Mouse (Mus musculus) myocyte (in vitro differentiated cells): ENCODE data around the gene Ppp1r7.

ENCODE experiments used
- E2F4 ChIP-seq: IDR thresholded peaks from one replicate; pipeline ENCODE4 v1.6.1; 2011; ENCODE audit warnings: mild to moderate bottlenecking, control low read depth, moderate library complexity; ENCODE audit not compliant: insufficient read depth
- MAX ChIP-seq: IDR thresholded peaks from one replicate; pipeline ENCODE4 v1.6.1; 2011; ENCODE audit warnings: low read depth, mild to moderate bottlenecking, control low read depth
- POLR2A ChIP-seq: IDR thresholded peaks from one replicate; pipeline ENCODE4 v1.6.1; 2011; ENCODE audit warnings: low read depth, mild to moderate bottlenecking, control low read depth, moderate library complexity; ENCODE audit not compliant: insufficient read length
- REST ChIP-seq: IDR thresholded peaks from one replicate; pipeline ENCODE4 v1.6.1; 2011; ENCODE audit warnings: mild to moderate bottlenecking, control low read depth, moderate library complexity; ENCODE audit not compliant: insufficient read depth, insufficient read length
- TCF12 ChIP-seq: IDR thresholded peaks from one replicate; pipeline ENCODE4 v1.6.1; 2011; ENCODE audit warnings: mild to moderate bottlenecking, control low read depth; ENCODE audit not compliant: poor library complexity, insufficient read depth, severe bottlenecking
- USF1 ChIP-seq: IDR thresholded peaks from one replicate; pipeline ENCODE4 v1.6.1; 2011; ENCODE audit warnings: low read depth, mild to moderate bottlenecking, control low read depth, moderate library complexity

DNA sequence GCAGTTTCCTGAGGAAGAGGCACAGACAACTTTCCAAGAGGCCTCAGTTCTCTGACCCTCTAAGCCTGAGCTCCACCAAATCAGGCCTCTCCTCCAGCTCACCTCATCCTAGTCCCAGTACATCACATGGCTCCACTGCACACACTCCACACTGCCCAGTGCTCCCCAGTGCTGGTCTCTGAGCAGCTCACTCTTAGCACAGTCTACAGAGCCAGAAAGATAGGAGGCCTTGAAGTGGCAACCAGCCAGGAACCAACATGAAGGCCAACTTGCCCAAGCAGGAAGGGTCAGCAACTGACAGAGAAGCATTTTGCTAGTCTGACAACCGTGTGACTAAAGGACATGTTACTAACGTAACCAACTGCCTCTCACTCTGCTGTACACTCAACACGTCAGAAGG, 42.1 kb upstream of the Ppp1r7 start:
- TF ChIP-seq MAX (no peak), POLR2A (no peak), USF1 (no peak), REST (no peak), E2F4 (no peak), TCF12 (no peak)
